Mouse (Mus musculus) ES-Bruce4 (cell line): ENCODE data around the gene AA467197. TPM values are rescaled to one million over a fixed set of nuclear protein-coding genes. Genes with fewer than 3 reads are reported as not detected.
A peak's percentile ranks its signal among the peaks of the same experiment; 100 is the strongest.

Experiments used
- H3K27ac ChIP-seq: 2 replicates; pipeline ENCODE4 v1.5.1; 2012; ENCODE audit warnings: low read length, inconsistent platforms; ENCODE audit not compliant: insufficient read depth
- H3K27me3 ChIP-seq: 2 replicates; pipeline ENCODE4 v1.6.1; 2012; ENCODE audit warnings: mild to moderate bottlenecking, low read length, inconsistent platforms; ENCODE audit not compliant: control insufficient read depth, poor library complexity, insufficient read depth, severe bottlenecking
- H3K36me3 ChIP-seq: 2 replicates; pipeline ENCODE4 v1.6.1; 2012; ENCODE audit warnings: inconsistent platforms, mild to moderate bottlenecking, low read length, moderate library complexity; ENCODE audit not compliant: control insufficient read depth, poor library complexity, insufficient read depth, severe bottlenecking
- H3K4me1 ChIP-seq: one replicate; pipeline ENCODE4 v1.8.1; 2011; ENCODE audit warnings: low read length; ENCODE audit not compliant: control insufficient read depth, insufficient read depth
- H3K4me3 ChIP-seq: 2 replicates; pipeline ENCODE4 v1.5.1; 2011; ENCODE audit warnings: low read depth, mild to moderate bottlenecking, low read length
- H3K9ac ChIP-seq: 2 replicates; pipeline ENCODE4 v1.6.1; 2012; ENCODE audit warnings: low read depth, mild to moderate bottlenecking, inconsistent platforms; ENCODE audit not compliant: poor library complexity, severe bottlenecking
- H3K9me3 ChIP-seq: replicated peaks from 2 replicates; pipeline ENCODE4 v1.6.1; 2012; ENCODE audit warnings: mild to moderate bottlenecking, low read length, inconsistent platforms; ENCODE audit not compliant: control insufficient read depth, poor library complexity, insufficient read depth, severe bottlenecking
- CTCF ChIP-seq: IDR thresholded peaks from one replicate; pipeline ENCODE4 v1.8.1; 2011; ENCODE audit warnings: low read depth, low read length
- EP300 ChIP-seq: IDR thresholded peaks from 2 replicates; pipeline ENCODE4 v1.6.1; 2011; ENCODE audit warnings: low read depth, low read length; ENCODE audit not compliant: insufficient read depth
- POLR2A ChIP-seq: IDR thresholded peaks from one replicate; pipeline ENCODE4 v1.8.1; 2011; ENCODE audit warnings: low read length; ENCODE audit not compliant: insufficient read depth
- polyA plus RNA-seq: library from polyadenylated mRNA; stranded (reverse); fragments of >200 nt; gene quantifications from 2 replicates; pipeline ENCODE4 v1.2.4, GENCODE M21; 2011; ENCODE audit warnings: low read depth; ENCODE audit not compliant: missing spikeins, insufficient read depth, insufficient read length

The AA467197 gene
- polyA plus RNA-seq, 1 experiment, result 15.8 TPM

DNA sequence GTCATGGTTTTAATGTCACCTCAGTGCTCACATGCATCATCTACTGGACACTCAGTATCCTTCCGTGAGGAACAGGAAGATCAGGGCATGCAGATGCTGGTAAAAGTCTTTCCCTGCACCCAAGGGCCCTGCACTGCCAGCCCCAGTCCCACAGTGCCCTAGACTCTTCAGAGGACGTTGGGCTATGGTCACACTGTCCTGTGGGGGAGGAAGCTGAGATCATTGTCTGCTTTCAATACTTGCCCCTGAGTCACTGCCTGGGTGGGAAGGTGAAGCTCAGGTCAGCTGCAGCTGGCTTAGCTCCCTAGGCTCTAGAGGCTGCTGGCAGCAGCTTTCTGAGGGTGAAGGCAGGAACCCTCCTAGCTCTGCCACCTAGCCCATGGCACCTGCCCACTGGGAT lies 19.3 kb downstream of the AA467197 start:
- Histone ChIP-seq H3K9ac (no peak overlapping the region), H3K9me3 (no peaks in the 10 kb centered on the region), H3K27me3 (no peaks in the 10 kb centered on the region), H3K4me3 (no peak overlapping the region), H3K4me1 (peaks cover 11% of the 10 kb centered on the region), H3K27ac (no peak overlapping the region), H3K36me3 (no peaks in the 10 kb centered on the region)
- TF ChIP-seq EP300 (no peak), POLR2A (no peak), CTCF (no peak)

DNA sequence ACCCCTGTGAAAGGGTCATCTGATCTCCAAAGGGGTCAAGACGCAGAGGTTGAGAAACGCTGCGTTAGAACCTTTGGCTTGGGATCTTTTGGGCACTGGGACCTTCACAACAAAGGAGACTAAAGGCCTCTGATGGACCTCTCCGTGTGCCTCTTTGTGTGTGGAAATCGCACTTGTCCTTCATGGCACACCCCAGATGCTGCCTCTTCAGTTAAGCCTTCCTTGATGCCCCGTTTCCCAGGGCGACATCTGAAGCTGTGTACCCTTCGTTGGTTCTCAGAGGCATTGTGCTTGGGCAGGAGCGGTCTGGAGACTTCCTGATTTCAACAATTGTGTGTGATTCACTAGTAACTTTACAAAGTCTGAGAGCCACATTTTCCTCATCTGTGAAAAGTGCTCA lies 20.0 kb downstream of the AA467197 start:
- Histone ChIP-seq H3K4me1 (peaks cover 9% of the 10 kb centered on the region), H3K36me3 (no peaks in the 10 kb centered on the region), H3K9ac (no peak overlapping the region), H3K27me3 (no peaks in the 10 kb centered on the region), H3K27ac (no peak overlapping the region), H3K9me3 (no peaks in the 10 kb centered on the region), H3K4me3 (no peak overlapping the region)
- TF ChIP-seq EP300 (no peak), POLR2A (no peak), CTCF (no peak)

DNA sequence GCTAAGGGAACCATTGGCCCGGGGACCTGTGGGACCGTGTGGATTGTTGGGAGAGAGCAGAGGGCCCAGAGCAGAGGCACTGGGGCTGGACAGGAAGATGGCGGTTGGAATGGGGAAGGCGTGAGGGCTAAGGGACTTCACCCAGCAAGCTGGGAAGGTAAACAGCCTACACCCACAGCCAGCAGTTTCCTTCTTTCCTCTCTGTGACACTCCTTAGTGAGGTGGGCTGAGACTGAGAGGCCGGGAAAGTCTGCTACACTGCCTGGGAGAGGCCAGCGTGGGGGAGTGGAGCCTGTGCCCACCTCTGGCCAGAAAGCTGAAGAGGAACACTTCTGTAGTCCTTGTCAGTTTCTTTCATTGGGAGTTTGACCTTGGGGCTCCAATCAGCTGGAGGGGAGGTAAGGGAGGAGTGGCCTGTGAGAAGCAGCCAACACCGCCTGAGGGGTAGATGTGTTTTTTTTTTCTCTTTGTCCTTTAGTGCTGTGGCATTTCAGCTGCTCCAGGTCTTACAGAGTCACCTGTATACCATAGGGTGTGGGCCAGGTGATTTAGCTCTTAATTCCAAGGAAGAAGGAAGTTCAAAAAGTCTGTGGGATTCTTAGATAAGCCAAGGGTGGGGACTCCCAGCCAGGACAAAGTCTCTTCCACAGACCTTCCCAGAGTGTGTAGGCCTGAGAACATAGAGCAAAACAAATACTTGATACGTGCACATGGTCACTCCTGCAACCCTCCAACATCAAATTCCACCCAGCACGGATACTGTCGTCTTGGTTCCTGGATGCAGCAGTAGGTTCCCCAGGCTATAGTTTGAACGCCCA lies 21.1 kb downstream of the AA467197 start:
- H3K9me3 ChIP-seq, result no peaks in the 10 kb centered on the region
- peaks cover 7% of the 10 kb centered on the region for H3K4me1 ChIP-seq
- no peaks in the 10 kb centered on the region for H3K27me3 ChIP-seq
- no peak overlapping the region for H3K9ac ChIP-seq
- H3K4me3 ChIP-seq, result no peak overlapping the region
- no peaks in the 10 kb centered on the region for H3K36me3 ChIP-seq
- H3K27ac ChIP-seq, result peak overlapping the region; percentile 35; the same call in 1 of the 2 replicates
- TF ChIP-seq CTCF (no peak), EP300 (peak; percentile 76)

DNA sequence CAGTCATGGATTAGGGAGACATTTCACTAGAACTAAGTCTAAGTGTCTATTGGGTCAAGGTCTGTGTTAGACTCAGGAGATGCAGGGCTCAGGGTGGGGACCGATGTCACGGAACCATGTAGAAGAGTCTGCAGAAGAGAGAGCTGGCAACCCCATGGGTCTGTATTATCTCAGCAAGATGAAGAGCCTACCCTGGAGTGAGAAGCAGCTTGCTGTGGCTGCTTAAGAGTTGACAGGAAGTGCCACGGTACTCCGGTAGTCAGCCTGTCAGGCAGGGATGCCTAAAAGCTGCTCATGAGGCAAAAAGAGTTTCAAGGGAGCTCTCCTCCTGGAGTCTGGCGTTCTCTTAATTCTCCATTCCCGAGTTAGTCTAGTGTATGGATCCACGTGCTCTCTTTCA lies 23.0 kb downstream of the AA467197 start:
- TF ChIP-seq EP300, result no peak

DNA sequence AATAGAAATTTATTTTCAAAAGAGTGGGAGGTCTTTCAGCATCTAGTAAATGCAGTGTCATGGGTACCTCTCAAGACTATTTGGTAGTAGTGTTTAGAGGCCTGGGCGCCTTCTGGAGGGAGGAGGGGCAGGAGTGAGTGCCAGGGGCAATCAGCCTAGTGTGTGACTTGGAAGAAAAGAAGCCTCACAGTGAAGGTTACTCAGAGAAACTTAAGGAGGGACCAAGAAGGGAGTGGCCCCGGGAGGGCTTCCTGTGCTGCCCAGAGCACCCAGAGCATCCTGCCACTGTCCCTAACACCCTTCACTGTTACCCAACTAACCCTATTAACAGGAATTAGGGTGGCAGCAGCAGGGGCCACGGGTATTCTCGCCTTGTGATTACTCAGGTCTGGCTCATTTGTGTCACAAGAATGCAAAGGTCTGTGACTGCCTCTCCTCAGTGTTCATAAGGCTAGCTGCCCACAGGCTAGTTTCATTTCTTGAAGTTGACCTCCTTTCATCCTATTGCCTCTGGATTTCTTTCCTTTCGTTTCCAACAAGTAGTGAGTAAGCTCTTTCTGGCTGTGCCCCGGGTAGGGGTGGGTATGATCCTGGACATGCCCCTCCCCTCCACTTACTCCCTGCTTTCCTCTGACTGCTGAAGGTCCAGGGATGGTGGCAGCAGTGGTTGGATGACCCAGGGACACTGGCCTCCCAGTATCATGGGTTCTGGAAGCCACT lies 28.6 kb downstream of the AA467197 start:
- Histone ChIP-seq H3K27ac (no peak overlapping the region), H3K27me3 (no peaks in the 10 kb centered on the region), H3K36me3 (no peaks in the 10 kb centered on the region), H3K4me1 (no peaks in the 10 kb centered on the region), H3K9ac (no peak overlapping the region), H3K9me3 (no peaks in the 10 kb centered on the region), H3K4me3 (no peak overlapping the region)
- no peak for TF ChIP-seq CTCF
- TF ChIP-seq EP300, result no peak
- TF ChIP-seq POLR2A, result no peak

More for the DNA sequence above, 23.0 kb downstream of the AA467197 start:
- no peak overlapping the region for H3K9ac ChIP-seq
- no peak overlapping the region for H3K4me3 ChIP-seq
- no peak overlapping the region; the same call in 1 of the 2 replicates for H3K27ac ChIP-seq
- H3K36me3 ChIP-seq, result no peaks in the 10 kb centered on the region
- H3K27me3 ChIP-seq, result no peaks in the 10 kb centered on the region
- no peaks in the 10 kb centered on the region for H3K9me3 ChIP-seq
- H3K4me1 ChIP-seq, result peaks cover 7% of the 10 kb centered on the region
